Mouse (Mus musculus): ENCODE data around the gene Egln3.

Gene Egln3

GRCm38 (mm10) chr12:54160279-54160678, 43.4 kb downstream of the Egln3 start:
- DNase-seq, result no peak

GRCm38 (mm10) chr12:54154771-54155170, 48.9 kb downstream of the Egln3 start:
- no peak for DNase-seq

- DNase-seq, result no peak
These were observed 56.6 kb downstream of the Egln3 start for GRCm38 (mm10) chr12:54146943-54147556.

Measured in kidney, postnatal 10 days (tissue).